10 mouse cellular contexts compared by ENCODE assay signal in genomic region chr12:110438367-110438973, GRCm38 (mm10). TPM values are rescaled to one million over a fixed set of nuclear protein-coding genes. Genes with fewer than 3 reads are reported as not detected.
A peak's percentile ranks its signal among the peaks of the same experiment; 100 is the strongest.
DNase-seq lines count a peak whose midpoint lies in the region; ATAC-seq and TF ChIP-seq lines count a peak whose summit lies in the region.
"Had no signal": no experiment of that assay in that cellular context is flagged by ENCODE, and none has a peak within 500 bp of the region (broad histone marks: within the 10 kb centered on the region; RNA-seq: fewer than 3 reads in every experiment).

No protein-coding gene starts in this region.

- H3K27ac ChIP-seq in kidney, postnatal 0 days, result no peak overlapping the region
- no peak overlapping the region for H3K27ac ChIP-seq in kidney, embryonic 14.5 days (ENCODE audit: low read depth, low read length)
- H3K27ac ChIP-seq: hindbrain, embryonic 10.5 days; lung, embryonic 15.5 days had no signal

- H3K9ac ChIP-seq in kidney, postnatal 0 days (ENCODE audit: low read depth, low read length), result no peak overlapping the region
- H3K9ac ChIP-seq in kidney, embryonic 14.5 days (ENCODE audit: low read depth, low read length), result no peak overlapping the region
- H3K9ac ChIP-seq: lung, embryonic 15.5 days had no signal

- no peak overlapping the region for H3K4me3 ChIP-seq in kidney, postnatal 0 days (replicated peaks; ENCODE audit: low read depth, low read length)
- H3K4me3 ChIP-seq in kidney, embryonic 14.5 days (ENCODE audit: low read length), result no peak overlapping the region
- H3K4me3 ChIP-seq: hindbrain, embryonic 10.5 days; lung, embryonic 15.5 days had no signal

- H3K9me3 ChIP-seq in kidney, postnatal 0 days (replicated peaks; ENCODE audit: low read length), result no peaks in the 10 kb centered on the region
- no peaks in the 10 kb centered on the region; the same call in 1 of the 2 replicates for H3K9me3 ChIP-seq in kidney, embryonic 14.5 days (ENCODE audit: control insufficient read depth, low read length)
- H3K9me3 ChIP-seq: lung, embryonic 15.5 days had no signal

- H3K4me1 ChIP-seq in kidney, postnatal 0 days (replicated peaks; ENCODE audit: insufficient read depth, low read length), result no peaks in the 10 kb centered on the region
- no peaks in the 10 kb centered on the region for H3K4me1 ChIP-seq in kidney, embryonic 14.5 days (ENCODE audit: control insufficient read depth, insufficient read depth, low read length)
- H3K4me1 ChIP-seq: lung, embryonic 15.5 days had no signal

- peak; percentile 59 for TF ChIP-seq CTCF in kidney, postnatal 0 days (IDR thresholded peaks at IDR 0.05; ENCODE audit: low read depth)

- DNase-seq in kidney, postnatal 0 days (ENCODE audit: low spot score), result peak; percentile 30
- peak; percentile 62 for DNase-seq in CD4-positive, CD25-positive, alpha-beta regulatory T cell, adult 2 months (ENCODE audit: low read depth, low spot score)
- peak; percentile 83 for DNase-seq in R1 (ENCODE audit: low read depth, low spot score)
- no peak for DNase-seq in urinary bladder, adult 2 months (ENCODE audit: low spot score)
- DNase-seq in adrenal gland, postnatal 10 days, result no peak
- no peak for DNase-seq in gastrocnemius, postnatal 25 days

- H3K4me2 ChIP-seq in kidney, postnatal 0 days (ENCODE audit: low read length), result no peak overlapping the region
- H3K4me2 ChIP-seq in kidney, embryonic 14.5 days (replicated peaks; ENCODE audit: low read depth, low read length), result no peak overlapping the region
- H3K4me2 ChIP-seq: lung, embryonic 15.5 days had no signal

- no peak for ATAC-seq in kidney, postnatal 0 days (replicated peaks; ENCODE audit: low FRiP score, low read depth)
- ATAC-seq in kidney, embryonic 14.5 days (ENCODE audit: low FRiP score, low TSS enrichment), result no peak
- ATAC-seq in megakaryocyte-erythroid progenitor cell, adult 5-6 weeks (replicated peaks; ENCODE audit: low FRiP score, low TSS enrichment, poor library complexity, severe bottlenecking), result peak; percentile 72

- no peaks in the 10 kb centered on the region for H3K36me3 ChIP-seq in kidney, postnatal 0 days (ENCODE audit: insufficient read depth, low read length)
- no peaks in the 10 kb centered on the region for H3K36me3 ChIP-seq in kidney, embryonic 14.5 days (ENCODE audit: control insufficient read depth, insufficient read depth, low read length)
- H3K36me3 ChIP-seq: hindbrain, embryonic 10.5 days; lung, embryonic 15.5 days had no signal

- WGBS in kidney, postnatal 0 days, result 42% methylated on average over 5 of the region's 5 CpGs
- 47% methylated on average over 5 of the region's 5 CpGs for WGBS in kidney, embryonic 14.5 days

- no peaks in the 10 kb centered on the region for H3K27me3 ChIP-seq in kidney, postnatal 0 days (ENCODE audit: insufficient read depth, low read length)
- no peaks in the 10 kb centered on the region; the same call in 1 of the 2 replicates for H3K27me3 ChIP-seq in kidney, embryonic 14.5 days (ENCODE audit: control insufficient read depth, insufficient read depth, low read length)
- H3K27me3 ChIP-seq: lung, embryonic 15.5 days had no signal

RNA-seq across cellular contexts. Expression of gene Ppp2r5c, which starts 8.4 kb away (rescaled TPM):
- 126 and 133 TPM in 2 replicates for polyA plus RNA-seq in kidney, postnatal 0 days (2015; fragmentation: Nextera tagmentation; extraction: Ambion mirVana)
- polyA plus RNA-seq in kidney, embryonic 14.5 days (2014; fragmentation: Nextera tagmentation; extraction: Ambion mirVana), result 114 and 160 TPM in 2 replicates
- 99.2 and 117 TPM in 2 replicates for total RNA-seq in megakaryocyte-erythroid progenitor cell, adult 5-6 weeks (2014; fragmentation: Nextera tagmentation)
- total RNA-seq in megakaryocyte-erythroid progenitor cell, adult 5-6 weeks (2017), result 223 and 234 TPM in 2 replicates
- 65.3 and 78.7 TPM in 2 replicates for polyA plus RNA-seq in urinary bladder, adult 2 months (2012; rRNA removed)
- 100 to 1,000 TPM; 108 to 121 TPM for total RNA-seq in adrenal gland, postnatal 10 days (2021)
- total RNA-seq in gastrocnemius, postnatal 25 days (2021), result 10 to 100 TPM; 64.0 to 65.0 TPM

Comparison
In these comparisons a context has a peak if more than half of its experiments do, and no peak if none do; other contexts are left out.
1. DNase-seq: peak in kidney, postnatal 0 days (single experiment), CD4-positive, CD25-positive, alpha-beta regulatory T cell, adult 2 months (single experiment) and R1 (single experiment); none in urinary bladder, adult 2 months (single experiment), adrenal gland, postnatal 10 days (single experiment) and gastrocnemius, postnatal 25 days (single experiment).